Mouse (Mus musculus) left cerebral cortex, adult 11 months (tissue): ENCODE measurements around the gene Ntrk1.
"Not testable (repeated sequence)": the region's sequence is repeated elsewhere in the genome, so short reads cannot be mapped to it uniquely, and the experiment has no call there.

Experiments used
- DNase-seq: peaks from one replicate; pipeline ENCODE4 v3.0.0; 2022; ENCODE audit warnings: low spot score

Ntrk1 gene

GRCm38 (mm10) chr3:87794922-87795325, at the start of gene Ntrk1:
Gene Ntrk1 (minus strand): TSS chr3:87795162.
- no peak for DNase-seq

- no peak for DNase-seq
These were observed 45.9 kb upstream of the Ntrk1 start for GRCm38 (mm10) chr3:87840858-87841257.

- peak; percentile 30 for DNase-seq
These were observed 43.7 kb upstream of the Ntrk1 start for GRCm38 (mm10) chr3:87838622-87839021.

GRCm38 (mm10) chr3:87833482-87833881, 38.5 kb upstream of the Ntrk1 start:
- DNase-seq: no peak

- DNase-seq: no peak
These were observed 37.3 kb upstream of the Ntrk1 start for GRCm38 (mm10) chr3:87832109-87832859.

GRCm38 (mm10) chr3:87829025-87829424, 34.1 kb upstream of the Ntrk1 start:
- no peak for DNase-seq

GRCm38 (mm10) chr3:87828435-87828834, 33.5 kb upstream of the Ntrk1 start:
- no peak for DNase-seq

GRCm38 (mm10) chr3:87824206-87824605, 29.2 kb upstream of the Ntrk1 start, which contains the start of gene Pear1:
Gene Pear1 (minus strand): TSS chr3:87824306.
- DNase-seq: not testable (repeated sequence)

- no peak for DNase-seq
These were observed 23.3 kb upstream of the Ntrk1 start for GRCm38 (mm10) chr3:87818226-87818625.

GRCm38 (mm10) chr3:87816646-87817093, 21.7 kb upstream of the Ntrk1 start:
- peak; percentile 26 for DNase-seq

- no peak for DNase-seq
These were observed 21.2 kb upstream of the Ntrk1 start for GRCm38 (mm10) chr3:87816166-87816565.

- no peak for DNase-seq
These were observed 17.9 kb upstream of the Ntrk1 start for GRCm38 (mm10) chr3:87812873-87813272.

GRCm38 (mm10) chr3:87812413-87812812, 17.5 kb upstream of the Ntrk1 start:
- DNase-seq: no peak

- DNase-seq: no peak
These were observed 16.3 kb upstream of the Ntrk1 start for GRCm38 (mm10) chr3:87811297-87811696.

GRCm38 (mm10) chr3:87809322-87809962, 14.5 kb upstream of the Ntrk1 start:
- DNase-seq: no peak

GRCm38 (mm10) chr3:87804038-87804677, 9.2 kb upstream of the Ntrk1 start:
- DNase-seq: no peak

- no peak for DNase-seq
These were observed 6.7 kb upstream of the Ntrk1 start for GRCm38 (mm10) chr3:87801681-87802080.

GRCm38 (mm10) chr3:87796736-87797334, 1.9 kb upstream of the Ntrk1 start, which contains the start of gene Insrr:
Gene Insrr (plus strand): TSS chr3:87796951.
- no peak for DNase-seq

- DNase-seq: no peak
These were observed 645 bp upstream of the Ntrk1 start for GRCm38 (mm10) chr3:87795336-87796277.

GRCm38 (mm10) chr3:87789768-87790167, 5.2 kb downstream of the Ntrk1 start:
- no peak for DNase-seq

GRCm38 (mm10) chr3:87789248-87789647, 5.7 kb downstream of the Ntrk1 start:
- no peak for DNase-seq
